14 mouse cellular contexts compared by ENCODE assay signal in genomic region chr8:121018236-121018635, GRCm38 (mm10).
"Had no signal": no experiment of that assay in that cellular context is flagged by ENCODE, and none has a peak within 500 bp of the region (broad histone marks: within the 10 kb centered on the region; RNA-seq: fewer than 3 reads in every experiment).

No protein-coding gene starts in this region.

- ATAC-seq: lung, postnatal 0 days had no signal

- DNase-seq: kidney, adult 2 months; kidney, postnatal 14 days; lung, adult 2 months; lung, postnatal 36 days; midbrain, embryonic 14.5 days; right cerebral cortex, adult 18-20 months; right cerebral cortex, postnatal 25 days; thymus, postnatal 4 days had no signal

- H3K4me3 ChIP-seq: kidney, embryonic 15.5 days; limb, embryonic 10.5 days; liver, embryonic 15.5 days had no signal

- H3K27ac ChIP-seq: kidney, embryonic 15.5 days; limb, embryonic 10.5 days; liver, embryonic 15.5 days; stomach, postnatal 0 days had no signal

- H3K9ac ChIP-seq: kidney, embryonic 15.5 days; liver, embryonic 15.5 days had no signal

- H3K4me1 ChIP-seq: liver, embryonic 15.5 days had no signal

- H3K4me2 ChIP-seq: kidney, embryonic 15.5 days; liver, embryonic 11.5 days; liver, embryonic 15.5 days had no signal

- H3K36me3 ChIP-seq: kidney, embryonic 15.5 days; limb, embryonic 10.5 days; liver, embryonic 15.5 days had no signal

- H3K9me3 ChIP-seq: kidney, embryonic 15.5 days; limb, embryonic 10.5 days; liver, embryonic 15.5 days had no signal
